Mouse (Mus musculus): ENCODE measurements around the gene Ggn. TPM values are rescaled to one million over a fixed set of nuclear protein-coding genes. Genes with fewer than 3 reads are reported as not detected.

Ggn gene
- polyA plus RNA-seq, 1 experiment from 2014 or later = 0.67 TPM

Other genes starting within 250 kb of the Ggn start
- 313 and 319 TPM in 2 replicates for gene Actn4, start 207.9 kb upstream of the Ggn start, polyA plus RNA-seq (2015; fragmentation: Nextera tagmentation; extraction: Ambion mirVana)
- 366 and 367 TPM in 2 replicates for gene Eif3k, start 188.3 kb upstream of the Ggn start, polyA plus RNA-seq (2015; fragmentation: Nextera tagmentation; extraction: Ambion mirVana)
- gene Map4k1, start 188.2 kb upstream of the Ggn start, polyA plus RNA-seq (2015; fragmentation: Nextera tagmentation; extraction: Ambion mirVana) = 8.9 and 10.7 TPM in 2 replicates
- 0.44 and 0.58 TPM in 2 replicates for gene Ryr1, start 45.0 kb upstream of the Ggn start, polyA plus RNA-seq (2015; fragmentation: Nextera tagmentation; extraction: Ambion mirVana)
- 1.4 and 2.3 TPM in 2 replicates for gene Rasgrp4, start 35.4 kb upstream of the Ggn start, polyA plus RNA-seq (2015; fragmentation: Nextera tagmentation; extraction: Ambion mirVana)
- gene Fam98c, start 14.0 kb upstream of the Ggn start, polyA plus RNA-seq (2015; fragmentation: Nextera tagmentation; extraction: Ambion mirVana) = 17.6 and 21.0 TPM in 2 replicates
- 1.2 and 2.0 TPM in 2 replicates for gene Spred3, start 201 bp downstream of the Ggn start, polyA plus RNA-seq (2015; fragmentation: Nextera tagmentation; extraction: Ambion mirVana)
- 256 and 273 TPM in 2 replicates for gene Psmd8, start 10.5 kb downstream of the Ggn start, polyA plus RNA-seq (2015; fragmentation: Nextera tagmentation; extraction: Ambion mirVana)
- 1.1 and 1.7 TPM in 2 replicates for gene Catsperg1, start 43.8 kb downstream of the Ggn start, polyA plus RNA-seq (2015; fragmentation: Nextera tagmentation; extraction: Ambion mirVana)
- gene Kcnk6, start 62.3 kb downstream of the Ggn start, polyA plus RNA-seq (2015; fragmentation: Nextera tagmentation; extraction: Ambion mirVana) = 1.6 and 2.9 TPM in 2 replicates
- gene Yif1b, start 68.1 kb downstream of the Ggn start, polyA plus RNA-seq (2015; fragmentation: Nextera tagmentation; extraction: Ambion mirVana) = 126 and 136 TPM in 2 replicates
- gene 2200002D01Rik, start 78.3 kb downstream of the Ggn start, polyA plus RNA-seq (2015; fragmentation: Nextera tagmentation; extraction: Ambion mirVana) = 21.9 and 32.5 TPM in 2 replicates
- 309 and 317 TPM in 2 replicates for gene Spint2, start 111.7 kb downstream of the Ggn start, polyA plus RNA-seq (2015; fragmentation: Nextera tagmentation; extraction: Ambion mirVana)
- 157 and 162 TPM in 2 replicates for gene Ppp1r14a, start 119.1 kb downstream of the Ggn start, polyA plus RNA-seq (2015; fragmentation: Nextera tagmentation; extraction: Ambion mirVana)
- gene Dpf1, start 133.7 kb downstream of the Ggn start, polyA plus RNA-seq (2015; fragmentation: Nextera tagmentation; extraction: Ambion mirVana) = 8.1 and 8.7 TPM in 2 replicates